Mouse (Mus musculus) liver, embryonic 14.5 days (tissue): Measurements from ENCODE around the gene Rbfox1.

ENCODE experiments used
- CTCF ChIP-seq: IDR thresholded peaks from 2 replicates; pipeline ENCODE4 v1.5.1; 2016; ENCODE audit warnings: antibody characterized with exemption, low read depth, control low read depth
- EP300 ChIP-seq: IDR thresholded peaks from 2 replicates; pipeline ENCODE4 v1.6.1; 2016; ENCODE audit warnings: antibody characterized with exemption, low read depth

GRCm38 (mm10) chr16:5953106-5953505 lies 68.0 kb downstream of the Rbfox1 start:
- TF ChIP-seq EP300, result no peak
- no peak for TF ChIP-seq CTCF
